Mouse (Mus musculus) spleen, adult 10 weeks (tissue): ENCODE data around the gene Gm45261. TPM values are rescaled to one million over a fixed set of nuclear protein-coding genes. Genes with fewer than 3 reads are reported as not detected.

ENCODE experiments used
- polyA plus RNA-seq: library from polyadenylated mRNA; stranded (reverse); fragments of 350-450 nt; fragmentation: Illumina TruSeq; extraction: RNeasy Lipid Tissue Mini Kit (QIAGEN cat#74804); gene quantifications from one replicate; pipeline ENCODE4 v1.2.3, GENCODE M21; 2015; ENCODE audit warnings: low replicate concordance; ENCODE audit not compliant: insufficient read depth

Gm45261 gene
- polyA plus RNA-seq, result not detected

DNA sequence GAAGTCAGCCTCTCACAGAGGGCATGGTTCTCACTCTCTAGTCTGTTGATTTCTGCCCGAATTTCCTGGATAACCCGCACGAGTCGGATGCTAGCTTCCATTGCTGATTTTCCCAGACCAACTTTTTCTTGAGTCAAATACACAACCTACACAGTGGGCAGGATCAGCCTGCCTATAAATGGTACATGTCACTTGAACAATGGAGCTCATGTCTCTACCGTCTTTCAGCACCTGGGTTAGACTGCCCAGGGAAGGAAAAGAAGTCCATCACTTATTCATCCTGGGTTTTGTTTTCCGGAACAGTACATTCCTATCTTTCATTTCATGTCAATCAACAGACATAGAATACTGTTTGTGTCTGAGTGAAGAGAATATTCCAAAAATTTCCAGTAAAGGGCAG, at the start of gene Gm45261:
TSS of gene Gm45261 (minus strand) at position 101 of the 400 bp plus-strand sequence.

Other genes starting within 250 kb of the Gm45261 start
- gene Fam124b, start 243.0 kb downstream of the Gm45261 start, polyA plus RNA-seq, result 0.46 TPM
- gene Cul3, start 121.0 kb downstream of the Gm45261 start, polyA plus RNA-seq, result 213 TPM